In genomic region chr15:103005308-103005707, GRCm38 (mm10) we compare ENCODE assay signal across 12 mouse cellular contexts. TPM values are rescaled to one million over a fixed set of nuclear protein-coding genes. Genes with fewer than 3 reads are reported as not detected.
DNase-seq lines count a peak whose midpoint lies in the region; ATAC-seq lines count a peak whose summit lies in the region.
"Had no signal": no experiment of that assay in that cellular context is flagged by ENCODE, and none has a peak within 500 bp of the region (broad histone marks: within the 10 kb centered on the region; RNA-seq: fewer than 3 reads in every experiment).

No protein-coding gene starts in this region.

- H3K4me2 ChIP-seq in midbrain, embryonic 14.5 days (ENCODE audit: low read length), result no peak overlapping the region
- H3K4me2 ChIP-seq in stomach, embryonic 15.5 days, result no peak overlapping the region
- no peak overlapping the region for H3K4me2 ChIP-seq in liver, embryonic 11.5 days
- H3K4me2 ChIP-seq: heart, embryonic 13.5 days had no signal

- WGBS in midbrain, embryonic 10.5 days, result under 1% methylated on average over 17 of the region's 17 CpGs
- WGBS in midbrain, embryonic 14.5 days, result 1% methylated on average over 17 of the region's 17 CpGs
- under 1% methylated on average over 17 of the region's 17 CpGs for WGBS in embryonic facial prominence, embryonic 10.5 days
- WGBS in limb, embryonic 10.5 days, result under 1% methylated on average over 17 of the region's 17 CpGs
- 7% methylated on average over 17 of the region's 17 CpGs for WGBS in stomach, embryonic 15.5 days
- WGBS in liver, embryonic 11.5 days, result 1% methylated on average over 17 of the region's 17 CpGs

- no peak overlapping the region for H3K27ac ChIP-seq in midbrain, embryonic 10.5 days (replicated peaks)
- H3K27ac ChIP-seq in midbrain, embryonic 14.5 days (replicated peaks; ENCODE audit: low read depth, low read length), result no peak overlapping the region
- no peak overlapping the region for H3K27ac ChIP-seq in embryonic facial prominence, embryonic 10.5 days (replicated peaks)
- peak overlapping the region; percentile 83 for H3K27ac ChIP-seq in limb, embryonic 10.5 days
- peak overlapping the region; percentile 71 for H3K27ac ChIP-seq in stomach, embryonic 15.5 days
- H3K27ac ChIP-seq in liver, embryonic 11.5 days (ENCODE audit: low read depth, low read length), result no peak overlapping the region
- H3K27ac ChIP-seq: heart, embryonic 13.5 days had no signal

- no peaks in the 10 kb centered on the region for H3K9me3 ChIP-seq in midbrain, embryonic 10.5 days (replicated peaks)
- no peaks in the 10 kb centered on the region for H3K9me3 ChIP-seq in midbrain, embryonic 14.5 days (ENCODE audit: control insufficient read depth, low read length)
- no peaks in the 10 kb centered on the region for H3K9me3 ChIP-seq in embryonic facial prominence, embryonic 10.5 days
- H3K9me3 ChIP-seq in limb, embryonic 10.5 days (replicated peaks), result no peaks in the 10 kb centered on the region
- no peaks in the 10 kb centered on the region for H3K9me3 ChIP-seq in stomach, embryonic 15.5 days
- no peaks in the 10 kb centered on the region for H3K9me3 ChIP-seq in liver, embryonic 11.5 days (ENCODE audit: control insufficient read depth, low read length)
- H3K9me3 ChIP-seq: heart, embryonic 13.5 days had no signal

- peaks cover 5% of the 10 kb centered on the region; the same call in 1 of the 2 replicates for H3K4me1 ChIP-seq in midbrain, embryonic 10.5 days
- no peaks in the 10 kb centered on the region for H3K4me1 ChIP-seq in midbrain, embryonic 14.5 days (ENCODE audit: control insufficient read depth, insufficient read depth, low read length)
- peaks cover 3% of the 10 kb centered on the region for H3K4me1 ChIP-seq in embryonic facial prominence, embryonic 10.5 days
- H3K4me1 ChIP-seq in limb, embryonic 10.5 days, result peaks cover 99% of the 10 kb centered on the region
- H3K4me1 ChIP-seq in stomach, embryonic 15.5 days, result 0 out of 2 replicates have a peak, but pooled peaks cover under 1% of the 10 kb centered on the region
- no peaks in the 10 kb centered on the region; the same call in 1 of the 2 replicates for H3K4me1 ChIP-seq in liver, embryonic 11.5 days (replicated peaks; ENCODE audit: control insufficient read depth, insufficient read depth, low read length)

- no peaks in the 10 kb centered on the region for H3K36me3 ChIP-seq in midbrain, embryonic 10.5 days
- no peaks in the 10 kb centered on the region for H3K36me3 ChIP-seq in midbrain, embryonic 14.5 days (ENCODE audit: control insufficient read depth, insufficient read depth, low read length)
- no peaks in the 10 kb centered on the region for H3K36me3 ChIP-seq in embryonic facial prominence, embryonic 10.5 days (replicated peaks)
- no peaks in the 10 kb centered on the region for H3K36me3 ChIP-seq in limb, embryonic 10.5 days
- H3K36me3 ChIP-seq in stomach, embryonic 15.5 days, result no peaks in the 10 kb centered on the region
- no peaks in the 10 kb centered on the region for H3K36me3 ChIP-seq in liver, embryonic 11.5 days (ENCODE audit: control insufficient read depth, insufficient read depth, low read length)
- H3K36me3 ChIP-seq: heart, embryonic 13.5 days had no signal

- peak; percentile 65 for DNase-seq in midbrain, embryonic 10.5 days (ENCODE audit: low spot score)
- no peak for DNase-seq in midbrain, embryonic 14.5 days
- peak; percentile 67 for DNase-seq in embryonic facial prominence, embryonic 10.5 days (ENCODE audit: low spot score)
- no peak for DNase-seq in limb, embryonic 10.5 days (ENCODE audit: low spot score)
- DNase-seq in lung, adult 18-20 months, result no peak
- DNase-seq in urinary bladder, adult 18-20 months (ENCODE audit: low spot score in 2 of 2), result no peak
- no peak for DNase-seq in liver, embryonic 11.5 days (ENCODE audit: low spot score)
- DNase-seq: right cerebral cortex, postnatal 4 days had no signal

- no peak for ATAC-seq in midbrain, embryonic 14.5 days (ENCODE audit: low FRiP score, low TSS enrichment)
- peak; percentile 41; the same call in 1 of the 2 replicates for ATAC-seq in stomach, embryonic 15.5 days (ENCODE audit: insufficient read depth, low FRiP score, low read depth)
- no peak for ATAC-seq in liver, embryonic 11.5 days (replicated peaks; ENCODE audit: low FRiP score)
- ATAC-seq: forebrain, embryonic 16.5 days had no signal

- no peak overlapping the region for H3K9ac ChIP-seq in midbrain, embryonic 14.5 days (replicated peaks; ENCODE audit: low read length)
- H3K9ac ChIP-seq in stomach, embryonic 15.5 days, result no peak overlapping the region
- H3K9ac ChIP-seq in liver, embryonic 11.5 days (ENCODE audit: low read depth, low read length), result no peak overlapping the region
- H3K9ac ChIP-seq: heart, embryonic 13.5 days had no signal

- H3K4me3 ChIP-seq in midbrain, embryonic 10.5 days, result no peak overlapping the region
- H3K4me3 ChIP-seq in midbrain, embryonic 14.5 days (replicated peaks; ENCODE audit: low read depth, low read length), result no peak overlapping the region
- no peak overlapping the region for H3K4me3 ChIP-seq in embryonic facial prominence, embryonic 10.5 days
- H3K4me3 ChIP-seq in limb, embryonic 10.5 days, result peak overlapping the region; percentile 38
- H3K4me3 ChIP-seq in stomach, embryonic 15.5 days (replicated peaks), result no peak overlapping the region
- no peak overlapping the region for H3K4me3 ChIP-seq in liver, embryonic 11.5 days (ENCODE audit: low read depth, low read length)
- H3K4me3 ChIP-seq: heart, embryonic 13.5 days had no signal

- peaks cover 100% of the 10 kb centered on the region for H3K27me3 ChIP-seq in midbrain, embryonic 10.5 days (ENCODE audit: low read depth, poor library complexity, severe bottlenecking)
- peaks cover 100% of the 10 kb centered on the region for H3K27me3 ChIP-seq in midbrain, embryonic 14.5 days (ENCODE audit: control insufficient read depth, insufficient read depth, low read length)
- H3K27me3 ChIP-seq in embryonic facial prominence, embryonic 10.5 days (replicated peaks; ENCODE audit: low read depth, poor library complexity, severe bottlenecking), result peaks cover 100% of the 10 kb centered on the region
- peaks cover 99% of the 10 kb centered on the region for H3K27me3 ChIP-seq in limb, embryonic 10.5 days (ENCODE audit: low read depth, poor library complexity, severe bottlenecking)
- H3K27me3 ChIP-seq in stomach, embryonic 15.5 days (replicated peaks), result peaks cover 94% of the 10 kb centered on the region
- peaks cover 100% of the 10 kb centered on the region for H3K27me3 ChIP-seq in liver, embryonic 11.5 days (replicated peaks; ENCODE audit: control insufficient read depth, insufficient read depth, low read length)

RNA-seq across cellular contexts. Expression of gene Hoxc6, which starts 7.3 kb away (rescaled TPM):
- polyA plus RNA-seq in midbrain, embryonic 10.5 days (2016; fragmentation: Nextera tagmentation; extraction: Ambion mirVana), result not detected in 2 replicates
- polyA plus RNA-seq in midbrain, embryonic 14.5 days (2014; fragmentation: Nextera tagmentation; extraction: Ambion mirVana), result not detected in 2 replicates
- polyA plus RNA-seq in embryonic facial prominence, embryonic 10.5 days (2016; fragmentation: Nextera tagmentation; extraction: Ambion mirVana), result not detected in 2 replicates
- polyA plus RNA-seq in limb, embryonic 10.5 days (2016; fragmentation: Nextera tagmentation; extraction: Ambion mirVana), result 10.1 and 10.2 TPM in 2 replicates
- 2.6 and 4.7 TPM in 2 replicates for polyA plus RNA-seq in stomach, embryonic 15.5 days (2015; fragmentation: Nextera tagmentation; extraction: Ambion mirVana)
- polyA plus RNA-seq in liver, embryonic 11.5 days (2014; fragmentation: Nextera tagmentation; extraction: Ambion mirVana), result 1.3 and 1.5 TPM in 2 replicates
- polyA plus RNA-seq: forebrain, embryonic 16.5 days had no signal

RNA-seq across cellular contexts. Expression of gene Hoxc4, which starts 13.4 kb away (rescaled TPM):
- polyA plus RNA-seq in midbrain, embryonic 10.5 days (2016; fragmentation: Nextera tagmentation; extraction: Ambion mirVana), result not detected in 2 replicates
- polyA plus RNA-seq in midbrain, embryonic 14.5 days (2014; fragmentation: Nextera tagmentation; extraction: Ambion mirVana), result not detected in 2 replicates
- 0.11 and 0.16 TPM in 2 replicates for polyA plus RNA-seq in embryonic facial prominence, embryonic 10.5 days (2016; fragmentation: Nextera tagmentation; extraction: Ambion mirVana)
- polyA plus RNA-seq in limb, embryonic 10.5 days (2016; fragmentation: Nextera tagmentation; extraction: Ambion mirVana), result 9.1 and 9.8 TPM in 2 replicates
- polyA plus RNA-seq in stomach, embryonic 15.5 days (2015; fragmentation: Nextera tagmentation; extraction: Ambion mirVana), result 16.2 and 17.3 TPM in 2 replicates
- polyA plus RNA-seq in liver, embryonic 11.5 days (2014; fragmentation: Nextera tagmentation; extraction: Ambion mirVana), result 5.9 and 6.2 TPM in 2 replicates
- polyA plus RNA-seq: forebrain, embryonic 16.5 days had no signal

RNA-seq across cellular contexts. Expression of gene Hoxc8, which starts 14.9 kb away (rescaled TPM):
- polyA plus RNA-seq in midbrain, embryonic 10.5 days (2016; fragmentation: Nextera tagmentation; extraction: Ambion mirVana), result not detected in 2 replicates
- not detected in 2 replicates for polyA plus RNA-seq in midbrain, embryonic 14.5 days (2014; fragmentation: Nextera tagmentation; extraction: Ambion mirVana)
- polyA plus RNA-seq in embryonic facial prominence, embryonic 10.5 days (2016; fragmentation: Nextera tagmentation; extraction: Ambion mirVana), result not detected in 2 replicates
- 5.1 and 6.0 TPM in 2 replicates for polyA plus RNA-seq in limb, embryonic 10.5 days (2016; fragmentation: Nextera tagmentation; extraction: Ambion mirVana)
- polyA plus RNA-seq in stomach, embryonic 15.5 days (2015; fragmentation: Nextera tagmentation; extraction: Ambion mirVana), result 1.4 and 1.9 TPM in 2 replicates
- polyA plus RNA-seq in liver, embryonic 11.5 days (2014; fragmentation: Nextera tagmentation; extraction: Ambion mirVana), result 1.3 and 1.9 TPM in 2 replicates
- polyA plus RNA-seq: embryonic facial prominence, embryonic 11.5 days; forebrain, embryonic 16.5 days; heart, embryonic 13.5 days had no signal

RNA-seq across cellular contexts. Expression of gene Hoxc9, which starts 29.1 kb away (rescaled TPM):
- not detected in 2 replicates for polyA plus RNA-seq in midbrain, embryonic 10.5 days (2016; fragmentation: Nextera tagmentation; extraction: Ambion mirVana)
- polyA plus RNA-seq in midbrain, embryonic 14.5 days (2014; fragmentation: Nextera tagmentation; extraction: Ambion mirVana), result not detected in 2 replicates
- polyA plus RNA-seq in embryonic facial prominence, embryonic 10.5 days (2016; fragmentation: Nextera tagmentation; extraction: Ambion mirVana), result not detected in 2 replicates
- 4.4 and 6.9 TPM in 2 replicates for polyA plus RNA-seq in limb, embryonic 10.5 days (2016; fragmentation: Nextera tagmentation; extraction: Ambion mirVana)
- polyA plus RNA-seq in stomach, embryonic 15.5 days (2015; fragmentation: Nextera tagmentation; extraction: Ambion mirVana), result 0.06 TPM in 1 of 2 replicates, not detected in the other
- polyA plus RNA-seq in liver, embryonic 11.5 days (2014; fragmentation: Nextera tagmentation; extraction: Ambion mirVana), result 0.22 and 0.49 TPM in 2 replicates
- polyA plus RNA-seq: embryonic facial prominence, embryonic 11.5 days; forebrain, embryonic 16.5 days; heart, embryonic 13.5 days had no signal

RNA-seq across cellular contexts. Expression of gene Hoxc5, which starts 38.1 kb away (rescaled TPM):
- 0.04 and 0.06 TPM in 2 replicates for polyA plus RNA-seq in midbrain, embryonic 10.5 days (2016; fragmentation: Nextera tagmentation; extraction: Ambion mirVana)
- 0.12 TPM in 1 of 2 replicates, not detected in the other for polyA plus RNA-seq in midbrain, embryonic 14.5 days (2014; fragmentation: Nextera tagmentation; extraction: Ambion mirVana)
- 0.07 and 0.18 TPM in 2 replicates for polyA plus RNA-seq in embryonic facial prominence, embryonic 10.5 days (2016; fragmentation: Nextera tagmentation; extraction: Ambion mirVana)
- 10.6 and 12.7 TPM in 2 replicates for polyA plus RNA-seq in limb, embryonic 10.5 days (2016; fragmentation: Nextera tagmentation; extraction: Ambion mirVana)
- 13.6 and 16.2 TPM in 2 replicates for polyA plus RNA-seq in stomach, embryonic 15.5 days (2015; fragmentation: Nextera tagmentation; extraction: Ambion mirVana)
- polyA plus RNA-seq in liver, embryonic 11.5 days (2014; fragmentation: Nextera tagmentation; extraction: Ambion mirVana), result 4.1 and 5.3 TPM in 2 replicates
- polyA plus RNA-seq: forebrain, embryonic 16.5 days had no signal

Comparison
In these comparisons a context has a peak if more than half of its experiments do, and no peak if none do; other contexts are left out.
1. DNase-seq: peak in midbrain, embryonic 10.5 days (single experiment) and embryonic facial prominence, embryonic 10.5 days (single experiment); none in midbrain, embryonic 14.5 days (single experiment), limb, embryonic 10.5 days (single experiment), lung, adult 18-20 months (0 of 2), urinary bladder, adult 18-20 months (0 of 2) and liver, embryonic 11.5 days (single experiment).
2. H3K27ac ChIP-seq: peak in limb, embryonic 10.5 days (single experiment) and stomach, embryonic 15.5 days (single experiment); none in midbrain, embryonic 10.5 days (single experiment), midbrain, embryonic 14.5 days (single experiment), embryonic facial prominence, embryonic 10.5 days (single experiment) and liver, embryonic 11.5 days (single experiment).